Mouse (Mus musculus): ENCODE data around the gene Krt15.

DNA sequence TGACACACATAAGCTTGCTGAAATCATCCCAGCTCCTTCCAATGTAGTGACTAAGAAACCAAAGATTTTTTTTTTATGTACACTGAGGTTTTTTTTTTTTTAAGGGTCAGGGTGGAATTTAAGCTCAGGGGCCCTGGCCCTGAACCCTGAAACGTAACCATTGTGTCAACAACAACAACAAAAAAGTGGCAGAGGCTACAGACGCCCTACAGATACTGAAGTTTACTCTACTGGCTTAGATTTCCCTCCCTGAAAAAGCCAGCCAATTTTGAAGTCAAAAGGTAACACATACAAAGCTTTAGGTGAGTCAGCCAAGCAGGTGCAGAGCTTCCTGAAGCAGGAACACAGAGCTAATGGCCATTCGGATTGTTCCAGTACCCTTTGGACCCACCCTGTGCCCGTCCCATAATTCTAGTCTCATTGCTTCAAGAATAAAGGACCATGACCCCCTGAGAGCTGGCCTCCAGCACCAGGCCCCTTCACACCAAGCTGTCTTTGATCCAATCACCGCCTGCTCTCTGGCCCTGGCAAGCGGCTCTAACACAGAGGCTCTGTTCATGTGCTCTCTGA lies 22.3 kb upstream of the Krt15 start:
- TF ChIP-seq POLR2A (IDR thresholded peaks at IDR 0.05; ENCODE audit: low read depth, low read length) (no peak), CTCF (IDR thresholded peaks at IDR 0.05; ENCODE audit: extremely low read depth, insufficient read depth, insufficient read length, insufficient replicate concordance) (no peak)

Measured in spleen, adult 2 months (tissue).